Comparison of ENCODE assay signal across 14 mouse cellular contexts in the genomic region with DNA sequence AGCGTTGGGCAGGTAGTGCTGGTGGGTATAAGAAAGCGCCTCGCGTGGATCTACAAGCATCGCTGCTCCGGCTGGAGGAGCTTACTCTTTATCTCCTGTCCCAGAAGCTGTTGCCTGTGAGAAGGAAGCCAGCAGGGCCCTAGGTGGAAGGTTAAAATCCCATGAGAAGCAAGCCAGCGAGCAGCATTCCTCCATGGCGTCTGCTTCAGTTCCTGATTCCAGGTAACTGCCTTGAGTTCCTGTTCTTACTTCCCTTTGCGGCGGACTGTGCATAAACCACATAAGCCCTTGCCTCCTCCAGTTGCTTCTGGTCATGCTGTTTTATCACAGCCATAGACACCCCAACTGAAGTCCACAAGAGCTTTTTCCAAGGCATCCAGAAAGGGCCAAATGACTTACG. TPM values are rescaled to one million over a fixed set of nuclear protein-coding genes. Genes with fewer than 3 reads are reported as not detected.
A peak's percentile ranks its signal among the peaks of the same experiment; 100 is the strongest.
DNase-seq lines count a peak whose midpoint lies in the region; ATAC-seq lines count a peak whose summit lies in the region.
"Had no signal": no experiment of that assay in that cellular context is flagged by ENCODE, and none has a peak within 500 bp of the region (broad histone marks: within the 10 kb centered on the region; RNA-seq: fewer than 3 reads in every experiment).

No protein-coding gene starts in this region.

- no peak overlapping the region for H3K27ac ChIP-seq in hindbrain, embryonic 13.5 days
- no peak overlapping the region for H3K27ac ChIP-seq in hindbrain, embryonic 12.5 days
- H3K27ac ChIP-seq in neural tube, embryonic 12.5 days = no peak overlapping the region
- H3K27ac ChIP-seq in liver, embryonic 15.5 days (replicated peaks) = no peak overlapping the region
- no peak overlapping the region for H3K27ac ChIP-seq in stomach, embryonic 16.5 days (ENCODE audit: low read length)

- no peaks in the 10 kb centered on the region for H3K9me3 ChIP-seq in hindbrain, embryonic 13.5 days
- H3K9me3 ChIP-seq in hindbrain, embryonic 12.5 days (replicated peaks) = no peaks in the 10 kb centered on the region
- no peaks in the 10 kb centered on the region for H3K9me3 ChIP-seq in neural tube, embryonic 12.5 days
- H3K9me3 ChIP-seq in liver, embryonic 15.5 days (replicated peaks) = no peaks in the 10 kb centered on the region
- H3K9me3 ChIP-seq in stomach, embryonic 16.5 days (replicated peaks; ENCODE audit: control insufficient read depth, low read length) = no peaks in the 10 kb centered on the region
- H3K9me3 ChIP-seq: embryonic facial prominence, embryonic 15.5 days had no signal

- no peak overlapping the region for H3K4me2 ChIP-seq in hindbrain, embryonic 13.5 days
- no peak overlapping the region for H3K4me2 ChIP-seq in hindbrain, embryonic 12.5 days (replicated peaks)
- H3K4me2 ChIP-seq in neural tube, embryonic 12.5 days (replicated peaks) = no peak overlapping the region
- H3K4me2 ChIP-seq in liver, embryonic 15.5 days = peak overlapping the region; percentile 84
- peak overlapping the region; percentile 67 for H3K4me2 ChIP-seq in stomach, embryonic 16.5 days (ENCODE audit: low read depth, low read length)

- H3K36me3 ChIP-seq in hindbrain, embryonic 13.5 days = no peaks in the 10 kb centered on the region
- H3K36me3 ChIP-seq in hindbrain, embryonic 12.5 days = no peaks in the 10 kb centered on the region
- H3K36me3 ChIP-seq in neural tube, embryonic 12.5 days = no peaks in the 10 kb centered on the region
- no peaks in the 10 kb centered on the region for H3K36me3 ChIP-seq in liver, embryonic 15.5 days (replicated peaks)
- no peaks in the 10 kb centered on the region for H3K36me3 ChIP-seq in stomach, embryonic 16.5 days (ENCODE audit: control insufficient read depth, insufficient read depth, low read length)
- H3K36me3 ChIP-seq: embryonic facial prominence, embryonic 15.5 days had no signal

- DNase-seq in neural tube, embryonic 10.5 days (ENCODE audit: extremely low spot score, low spot score) = no peak
- no peak for DNase-seq in embryo, embryonic 10 days (ENCODE audit: low spot score)
- DNase-seq in adrenal gland, postnatal 4 days (ENCODE audit: low spot score in 2 of 2) = no peak

- no peak for ATAC-seq in hindbrain, embryonic 13.5 days (ENCODE audit: low FRiP score)
- no peak for ATAC-seq in hindbrain, embryonic 12.5 days (ENCODE audit: low FRiP score)
- no peak for ATAC-seq in neural tube, embryonic 12.5 days (ENCODE audit: low FRiP score, low read depth)
- ATAC-seq in liver, embryonic 15.5 days (ENCODE audit: insufficient read depth) = no peak
- ATAC-seq in stomach, embryonic 16.5 days (ENCODE audit: insufficient read depth, low FRiP score) = no peak

- H3K9ac ChIP-seq in hindbrain, embryonic 13.5 days = no peak overlapping the region
- no peak overlapping the region for H3K9ac ChIP-seq in hindbrain, embryonic 12.5 days
- no peak overlapping the region for H3K9ac ChIP-seq in neural tube, embryonic 12.5 days
- no peak overlapping the region for H3K9ac ChIP-seq in liver, embryonic 15.5 days
- peak overlapping the region; percentile 79; the same call in 1 of the 2 replicates for H3K9ac ChIP-seq in stomach, embryonic 16.5 days (ENCODE audit: low read length)

- H3K4me3 ChIP-seq in hindbrain, embryonic 13.5 days = peak overlapping the region; percentile 55; the same call in 1 of the 2 replicates
- H3K4me3 ChIP-seq in hindbrain, embryonic 12.5 days = no peak overlapping the region
- peak overlapping the region; percentile 57; the same call in 1 of the 2 replicates for H3K4me3 ChIP-seq in neural tube, embryonic 12.5 days
- H3K4me3 ChIP-seq in liver, embryonic 15.5 days (replicated peaks) = no peak overlapping the region
- 0 out of 2 replicates have a peak overlapping the region, but pooled peaks have one; percentile 79 for H3K4me3 ChIP-seq in stomach, embryonic 16.5 days (replicated peaks; ENCODE audit: low read length)

- H3K4me1 ChIP-seq in hindbrain, embryonic 13.5 days (replicated peaks) = peaks cover 20% of the 10 kb centered on the region
- peaks cover 17% of the 10 kb centered on the region for H3K4me1 ChIP-seq in hindbrain, embryonic 12.5 days
- peaks cover 16% of the 10 kb centered on the region for H3K4me1 ChIP-seq in neural tube, embryonic 12.5 days
- H3K4me1 ChIP-seq in liver, embryonic 15.5 days (replicated peaks) = peaks cover 10% of the 10 kb centered on the region; the same call in 1 of the 2 replicates
- H3K4me1 ChIP-seq in stomach, embryonic 16.5 days (ENCODE audit: control insufficient read depth, insufficient read depth, low read length) = peaks cover 10% of the 10 kb centered on the region; the same call in 1 of the 2 replicates

- WGBS in hindbrain, embryonic 13.5 days = 63% methylated on average over 11 of the region's 11 CpGs
- 66% methylated on average over 11 of the region's 11 CpGs for WGBS in hindbrain, embryonic 12.5 days
- 65% methylated on average over 11 of the region's 11 CpGs for WGBS in neural tube, embryonic 12.5 days
- WGBS in liver, embryonic 15.5 days (ENCODE audit: insufficient replicate concordance) = 30% methylated on average over 11 of the region's 11 CpGs
- 58% methylated on average over 11 of the region's 11 CpGs for whole genome bisulfite sequencing in stomach, embryonic 16.5 days

- peaks cover 25% of the 10 kb centered on the region; the same call in 1 of the 2 replicates for H3K27me3 ChIP-seq in hindbrain, embryonic 13.5 days
- H3K27me3 ChIP-seq in hindbrain, embryonic 12.5 days = no peaks in the 10 kb centered on the region
- H3K27me3 ChIP-seq in neural tube, embryonic 12.5 days (replicated peaks) = no peaks in the 10 kb centered on the region
- H3K27me3 ChIP-seq in liver, embryonic 15.5 days = peaks cover 31% of the 10 kb centered on the region
- H3K27me3 ChIP-seq in stomach, embryonic 16.5 days (ENCODE audit: control insufficient read depth, insufficient read depth, low read length) = no peaks in the 10 kb centered on the region
- H3K27me3 ChIP-seq: CH12.LX had no signal

RNA-seq across cellular contexts. Expression of a gene that starts 0.5 kb away (rescaled TPM):
- 5.0 and 6.1 TPM in 2 replicates for polyA plus RNA-seq in hindbrain, embryonic 13.5 days (2015; fragmentation: Nextera tagmentation; extraction: Ambion mirVana)
- 11.1 and 11.3 TPM in 2 replicates for polyA plus RNA-seq in hindbrain, embryonic 12.5 days (2016; fragmentation: Nextera tagmentation; extraction: Ambion mirVana)
- polyA plus RNA-seq in neural tube, embryonic 12.5 days (2016; fragmentation: Nextera tagmentation; extraction: Ambion mirVana) = 6.2 and 8.4 TPM in 2 replicates
- polyA plus RNA-seq in liver, embryonic 15.5 days (2015; fragmentation: Nextera tagmentation; extraction: Ambion mirVana) = 8.5 and 9.7 TPM in 2 replicates
- 24.3 and 26.8 TPM in 2 replicates for polyA plus RNA-seq in stomach, embryonic 16.5 days (2015; fragmentation: Nextera tagmentation; extraction: Ambion mirVana)
- total RNA-seq in adrenal gland, postnatal 4 days (2021) = 10 to 100 TPM; 32.8 to 36.2 TPM

RNA-seq across cellular contexts. Expression of a gene that starts 6.0 kb away (rescaled TPM):
- not detected in 2 replicates for polyA plus RNA-seq in hindbrain, embryonic 13.5 days (2015; fragmentation: Nextera tagmentation; extraction: Ambion mirVana)
- polyA plus RNA-seq in hindbrain, embryonic 12.5 days (2016; fragmentation: Nextera tagmentation; extraction: Ambion mirVana) = 0.60 TPM in 1 of 2 replicates, not detected in the other
- 0.34 TPM in 1 of 2 replicates, not detected in the other for polyA plus RNA-seq in neural tube, embryonic 12.5 days (2016; fragmentation: Nextera tagmentation; extraction: Ambion mirVana)
- 0.10 TPM in 1 of 2 replicates, not detected in the other for polyA plus RNA-seq in liver, embryonic 15.5 days (2015; fragmentation: Nextera tagmentation; extraction: Ambion mirVana)
- polyA plus RNA-seq in stomach, embryonic 16.5 days (2015; fragmentation: Nextera tagmentation; extraction: Ambion mirVana) = 0.30 and 0.34 TPM in 2 replicates
- total RNA-seq in adrenal gland, postnatal 4 days (2021) = not detected
- total RNA-seq: CH12.LX; heart, adult 2 months; left cerebral cortex, postnatal 4 days; megakaryocyte-erythroid progenitor cell, adult 5-6 weeks had no signal
- polyA plus RNA-seq: embryonic facial prominence, embryonic 15.5 days; heart, adult 2 months; spleen, adult 2 months had no signal

Comparison
In these comparisons a context has a peak if more than half of its experiments do, and no peak if none do; other contexts are left out.
1. H3K4me3 ChIP-seq: peak in hindbrain, embryonic 13.5 days (single experiment), neural tube, embryonic 12.5 days (single experiment) and stomach, embryonic 16.5 days (single experiment); none in hindbrain, embryonic 12.5 days (single experiment) and liver, embryonic 15.5 days (single experiment).
2. H3K4me2 ChIP-seq: peak in liver, embryonic 15.5 days (single experiment) and stomach, embryonic 16.5 days (single experiment); none in hindbrain, embryonic 13.5 days (single experiment), hindbrain, embryonic 12.5 days (single experiment) and neural tube, embryonic 12.5 days (single experiment).